Comparison of ENCODE assay signal across 8 mouse cellular contexts in genomic region chr1:134064296-134064831, GRCm38 (mm10). TPM values are rescaled to one million over a fixed set of nuclear protein-coding genes. Genes with fewer than 3 reads are reported as not detected.
DNase-seq lines count a peak whose midpoint lies in the region; ATAC-seq and TF ChIP-seq lines count a peak whose summit lies in the region.

No protein-coding gene starts in this region.

- no peaks in the 10 kb centered on the region for H3K9me3 ChIP-seq in neural tube, embryonic 11.5 days (ENCODE audit: control insufficient read depth, low read length)
- no peaks in the 10 kb centered on the region for H3K9me3 ChIP-seq in forebrain, embryonic 16.5 days (ENCODE audit: control insufficient read depth, low read length)
- H3K9me3 ChIP-seq in liver, embryonic 11.5 days (ENCODE audit: control insufficient read depth, low read length) = no peaks in the 10 kb centered on the region
- no peaks in the 10 kb centered on the region for H3K9me3 ChIP-seq in stomach, postnatal 0 days (ENCODE audit: control insufficient read depth, low read length)

- no peak for DNase-seq in neural tube, embryonic 11.5 days (ENCODE audit: low spot score)
- DNase-seq in neural tube, embryonic 10.5 days (ENCODE audit: extremely low spot score, low spot score) = no peak
- no peak for DNase-seq in liver, embryonic 11.5 days (ENCODE audit: low spot score)
- no peak for DNase-seq in stomach, postnatal 0 days (ENCODE audit: low spot score)
- no peak for DNase-seq in ovary, postnatal 14 days (ENCODE audit: low spot score)
- DNase-seq in kidney, postnatal 10 days = no peak
- no peak for DNase-seq in T-cell, adult 2 months (ENCODE audit: low spot score)

- no peak overlapping the region for H3K4me3 ChIP-seq in neural tube, embryonic 11.5 days (ENCODE audit: low read depth, low read length)
- no peak overlapping the region for H3K4me3 ChIP-seq in forebrain, embryonic 16.5 days (replicated peaks; ENCODE audit: low read length)
- no peak overlapping the region for H3K4me3 ChIP-seq in liver, embryonic 11.5 days (ENCODE audit: low read depth, low read length)
- no peak overlapping the region for H3K4me3 ChIP-seq in stomach, postnatal 0 days (ENCODE audit: low read depth, low read length)

- 88% methylated on average over 2 of the region's 2 CpGs for WGBS in neural tube, embryonic 11.5 days
- WGBS in forebrain, embryonic 16.5 days = 55% methylated on average over 2 of the region's 2 CpGs
- WGBS in liver, embryonic 11.5 days = 92% methylated on average over 2 of the region's 2 CpGs
- WGBS in stomach, postnatal 0 days = 72% methylated on average over 2 of the region's 2 CpGs

- no peak for TF ChIP-seq CTCF in stomach, postnatal 0 days (IDR thresholded peaks at IDR 0.05; ENCODE audit: low read depth)

- no peak for ATAC-seq in neural tube, embryonic 11.5 days (ENCODE audit: insufficient read depth, low FRiP score, low TSS enrichment)
- no peak for ATAC-seq in forebrain, embryonic 16.5 days
- ATAC-seq in liver, embryonic 11.5 days (replicated peaks; ENCODE audit: low FRiP score) = no peak
- no peak for ATAC-seq in stomach, postnatal 0 days (ENCODE audit: low FRiP score, low TSS enrichment)

- H3K4me1 ChIP-seq in neural tube, embryonic 11.5 days (ENCODE audit: control insufficient read depth, insufficient read depth, low read length) = peaks cover 65% of the 10 kb centered on the region
- H3K4me1 ChIP-seq in forebrain, embryonic 16.5 days (replicated peaks; ENCODE audit: control insufficient read depth, insufficient read depth, low read length) = peaks cover 65% of the 10 kb centered on the region
- peaks cover 63% of the 10 kb centered on the region for H3K4me1 ChIP-seq in liver, embryonic 11.5 days (replicated peaks; ENCODE audit: control insufficient read depth, insufficient read depth, low read length)
- peaks cover 40% of the 10 kb centered on the region for H3K4me1 ChIP-seq in stomach, postnatal 0 days (replicated peaks; ENCODE audit: control insufficient read depth, insufficient read depth)

- H3K4me2 ChIP-seq in neural tube, embryonic 11.5 days (ENCODE audit: low read depth) = peak overlapping the region; percentile 36; the same call in 1 of the 2 replicates
- peak overlapping the region; percentile 41; the same call in 1 of the 2 replicates for H3K4me2 ChIP-seq in forebrain, embryonic 16.5 days (ENCODE audit: low read length)
- H3K4me2 ChIP-seq in liver, embryonic 11.5 days = no peak overlapping the region
- H3K4me2 ChIP-seq in stomach, postnatal 0 days (replicated peaks; ENCODE audit: low read depth) = no peak overlapping the region

- H3K27me3 ChIP-seq in neural tube, embryonic 11.5 days (ENCODE audit: control insufficient read depth, insufficient read depth, low read length) = no peaks in the 10 kb centered on the region
- H3K27me3 ChIP-seq in forebrain, embryonic 16.5 days (replicated peaks; ENCODE audit: control insufficient read depth, insufficient read depth, low read length) = no peaks in the 10 kb centered on the region
- H3K27me3 ChIP-seq in liver, embryonic 11.5 days (replicated peaks; ENCODE audit: control insufficient read depth, insufficient read depth, low read length) = peaks cover 12% of the 10 kb centered on the region
- no peaks in the 10 kb centered on the region for H3K27me3 ChIP-seq in stomach, postnatal 0 days (ENCODE audit: control insufficient read depth, insufficient read depth, low read length)

- H3K9ac ChIP-seq in neural tube, embryonic 11.5 days (ENCODE audit: low read length) = peak overlapping the region; percentile 60
- H3K9ac ChIP-seq in forebrain, embryonic 16.5 days (replicated peaks; ENCODE audit: low read depth, low read length) = no peak overlapping the region
- H3K9ac ChIP-seq in liver, embryonic 11.5 days (ENCODE audit: low read depth, low read length) = no peak overlapping the region
- H3K9ac ChIP-seq in stomach, postnatal 0 days (ENCODE audit: low read length) = no peak overlapping the region

- no peaks in the 10 kb centered on the region for H3K36me3 ChIP-seq in neural tube, embryonic 11.5 days (ENCODE audit: control insufficient read depth, insufficient read depth, low read length)
- H3K36me3 ChIP-seq in forebrain, embryonic 16.5 days (ENCODE audit: control insufficient read depth, insufficient read depth) = no peaks in the 10 kb centered on the region
- no peaks in the 10 kb centered on the region for H3K36me3 ChIP-seq in liver, embryonic 11.5 days (ENCODE audit: control insufficient read depth, insufficient read depth, low read length)
- no peaks in the 10 kb centered on the region for H3K36me3 ChIP-seq in stomach, postnatal 0 days (ENCODE audit: control insufficient read depth, insufficient read depth, low read length)

- H3K27ac ChIP-seq in neural tube, embryonic 11.5 days (ENCODE audit: low read depth, low read length) = peak overlapping the region; percentile 99
- H3K27ac ChIP-seq in forebrain, embryonic 16.5 days (ENCODE audit: low read length) = peak overlapping the region; percentile 97
- H3K27ac ChIP-seq in liver, embryonic 11.5 days (ENCODE audit: low read depth, low read length) = peak overlapping the region; percentile 67
- peak overlapping the region; percentile 99 for H3K27ac ChIP-seq in stomach, postnatal 0 days (replicated peaks)

- no peak for TF ChIP-seq EP300 in stomach, postnatal 0 days (optimal IDR thresholded peaks at IDR 0.05)

RNA-seq across cellular contexts. Expression of gene Btg2, which starts 14.6 kb away (rescaled TPM):
- polyA plus RNA-seq in neural tube, embryonic 11.5 days (2014; fragmentation: Nextera tagmentation; extraction: Ambion mirVana) = 97.9 and 110 TPM in 2 replicates
- polyA plus RNA-seq in forebrain, embryonic 16.5 days (2015; fragmentation: Nextera tagmentation; extraction: Ambion mirVana) = 56.0 and 66.4 TPM in 2 replicates
- polyA plus RNA-seq in liver, embryonic 11.5 days (2014; fragmentation: Nextera tagmentation; extraction: Ambion mirVana) = 38.6 and 39.9 TPM in 2 replicates
- polyA plus RNA-seq in stomach, postnatal 0 days (2015; fragmentation: Nextera tagmentation; extraction: Ambion mirVana) = 85.9 and 96.8 TPM in 2 replicates

RNA-seq across cellular contexts. Expression of gene Fmod, which starts 27.3 kb away (rescaled TPM):
- 16.0 and 16.7 TPM in 2 replicates for polyA plus RNA-seq in neural tube, embryonic 11.5 days (2014; fragmentation: Nextera tagmentation; extraction: Ambion mirVana)
- 7.8 and 12.6 TPM in 2 replicates for polyA plus RNA-seq in forebrain, embryonic 16.5 days (2015; fragmentation: Nextera tagmentation; extraction: Ambion mirVana)
- polyA plus RNA-seq in liver, embryonic 11.5 days (2014; fragmentation: Nextera tagmentation; extraction: Ambion mirVana) = 2.7 and 3.9 TPM in 2 replicates
- 7.9 and 9.0 TPM in 2 replicates for polyA plus RNA-seq in stomach, postnatal 0 days (2015; fragmentation: Nextera tagmentation; extraction: Ambion mirVana)

RNA-seq across cellular contexts. Expression of gene Chit1, which starts 46.7 kb away (rescaled TPM):
- polyA plus RNA-seq in neural tube, embryonic 11.5 days (2014; fragmentation: Nextera tagmentation; extraction: Ambion mirVana) = 0.15 TPM in 1 of 2 replicates, not detected in the other
- 0.14 TPM in 1 of 2 replicates, not detected in the other for polyA plus RNA-seq in forebrain, embryonic 16.5 days (2015; fragmentation: Nextera tagmentation; extraction: Ambion mirVana)
- polyA plus RNA-seq in liver, embryonic 11.5 days (2014; fragmentation: Nextera tagmentation; extraction: Ambion mirVana) = not detected in 2 replicates
- polyA plus RNA-seq in stomach, postnatal 0 days (2015; fragmentation: Nextera tagmentation; extraction: Ambion mirVana) = 38.5 and 45.1 TPM in 2 replicates

Comparison
In these comparisons a context has a peak if more than half of its experiments do, and no peak if none do; other contexts are left out.
1. H3K4me2 ChIP-seq: peak in neural tube, embryonic 11.5 days (single experiment) and forebrain, embryonic 16.5 days (single experiment); none in liver, embryonic 11.5 days (single experiment) and stomach, postnatal 0 days (single experiment).
2. RNA of gene Chit1, which starts 46.7 kb away (polyA plus RNA-seq): 38.5 to 45.1 TPM in stomach, postnatal 0 days; 0.15 TPM in neural tube, embryonic 11.5 days, not detected in liver, embryonic 11.5 days and 0.14 TPM in forebrain, embryonic 16.5 days; every median in the first group is over 10 times any median in the second.
3. Peak in every context shown above with its lines, with median percentiles within 50 percentile points of each other: H3K27ac ChIP-seq.